Mouse (Mus musculus) ES-Bruce4 (cell line): ENCODE results near the gene Ptprd.

Experiments
- CTCF ChIP-seq: IDR thresholded peaks from one replicate; pipeline ENCODE4 v1.8.1; 2011; ENCODE audit warnings: low read depth, low read length
- POLR2A ChIP-seq: IDR thresholded peaks from one replicate; pipeline ENCODE4 v1.8.1; 2011; ENCODE audit warnings: low read length; ENCODE audit not compliant: insufficient read depth

GRCm38 (mm10) chr4:76369101-76369500, 1842.7 kb downstream of the Ptprd start:
- TF ChIP-seq CTCF: no peak
- no peak for TF ChIP-seq POLR2A
